Comparison of ENCODE assay signal across 8 mouse cellular contexts in genomic region chr4:122898313-122898712, GRCm38 (mm10). TPM values are rescaled to one million over a fixed set of nuclear protein-coding genes. Genes with fewer than 3 reads are reported as not detected.
DNase-seq lines count a peak whose midpoint lies in the region; TF ChIP-seq lines count a peak whose summit lies in the region.

No protein-coding gene starts in this region.

- peak; percentile 73 for TF ChIP-seq RAD21 in CH12.LX (IDR thresholded peaks at IDR 0.05; ENCODE audit: low read depth, low read length)

- H3K79me2 ChIP-seq in CH12.LX (replicated peaks; ENCODE audit: control insufficient read depth, extremely low read depth, insufficient read depth, poor library complexity, severe bottlenecking): no peaks in the 10 kb centered on the region

- no peak for TF ChIP-seq POLR2A in CH12.LX (IDR thresholded peaks at IDR 0.05; ENCODE audit: low read depth, low read length)
- TF ChIP-seq POLR2A in spleen, adult 2 months (IDR thresholded peaks at IDR 0.05; ENCODE audit: low read depth, low read length): no peak

- no peak for TF ChIP-seq EP300 in CH12.LX (IDR thresholded peaks at IDR 0.05; ENCODE audit: low read length)

- H3K4me2 ChIP-seq in CH12.LX (ENCODE audit: insufficient read depth, low read depth, poor library complexity, severe bottlenecking): no peak overlapping the region; the same call in 1 of the 2 replicates

- dilution Hi-C loops in CH12.LX (cut with MboI; ENCODE audit: extremely low pct_ligation_motif_present, extremely low pct_unique_long_range_greater_than_20kb, low sequenced_read_pairs): no loop called here

- H3K27ac ChIP-seq in CH12.LX (ENCODE audit: insufficient read depth, low read depth): no peak overlapping the region
- no peak overlapping the region for H3K27ac ChIP-seq in spleen, adult 2 months (ENCODE audit: insufficient read depth, low read length)

- peaks cover 1 to 9% of the 10 kb centered on the region in 2 experiments; a peak in 2 of 4 replicates for H3K4me1 ChIP-seq in CH12.LX (ENCODE audit: control insufficient read depth in 1 of 2, insufficient read depth in 2 of 2)
- no peaks in the 10 kb centered on the region; the same call in 1 of the 2 replicates for H3K4me1 ChIP-seq in spleen, adult 2 months (ENCODE audit: control insufficient read depth, insufficient read depth, insufficient read length)

- in situ Hi-C loops in CH12.LX (cut with MboI; ENCODE audit: low pct_ligation_motif_present, low pct_unique_long_range_greater_than_20kb, low sequenced_read_pairs): no loop called here

- no peak overlapping the region for H3K9ac ChIP-seq in CH12.LX (ENCODE audit: insufficient read depth, low read depth)

- peaks cover 4% of the 10 kb centered on the region for H3K9me3 ChIP-seq in CH12.LX (replicated peaks; ENCODE audit: low read length)

- H3K36me3 ChIP-seq in CH12.LX (replicated peaks in 1 of 2; ENCODE audit: control insufficient read depth in 1 of 2, insufficient read depth in 1 of 2, low read length in 1 of 2): no peaks in the 10 kb centered on the region
- no peaks in the 10 kb centered on the region for H3K36me3 ChIP-seq in spleen, adult 2 months (ENCODE audit: control insufficient read depth, insufficient read depth, low read length)

- no peak overlapping the region for H3K4me3 ChIP-seq in CH12.LX (replicated peaks in 1 of 3; ENCODE audit: low read depth in 2 of 3, low read length in 2 of 3, poor library complexity in 1 of 3)
- no peak overlapping the region for H3K4me3 ChIP-seq in spleen, adult 2 months (ENCODE audit: extremely low read depth, insufficient read depth, insufficient read length)

- DNase-seq in adrenal gland, adult (ENCODE audit: inconsistent age in 2 of 2, low spot score in 1 of 2): peak; percentile 42 to 86
- DNase-seq in adrenal gland, adult 8-10 months: no peak
- peak; percentile 87 for DNase-seq in CH12.LX (ENCODE audit: extremely low read depth)
- DNase-seq in cerebellum, postnatal 14 days: peak; percentile 81 to 82
- peak; percentile 28 for DNase-seq in gastrocnemius, postnatal 25 days
- peak; percentile 73 to 87 for DNase-seq in kidney, postnatal 36 days
- peak; percentile 87 for DNase-seq in lung, postnatal 36 days
- DNase-seq in spleen, adult 2 months (ENCODE audit: low read depth in 1 of 2, low spot score in 2 of 2): peak; percentile 73 to 74

- TF ChIP-seq CTCF in CH12.LX (conservative IDR thresholded peaks at IDR 0.05 in 1 of 2, IDR thresholded peaks at IDR 0.05 in 1 of 2; ENCODE audit: low read depth in 2 of 2, low read length in 2 of 2): peak in 1 of 2 experiments; percentile 91; a peak in 3 of 4 replicates
- TF ChIP-seq CTCF in spleen, adult 2 months (IDR thresholded peaks at IDR 0.05; ENCODE audit: extremely low read depth, insufficient read depth, insufficient read length, insufficient replicate concordance): peak; percentile 59; the same call in 1 of the 2 replicates

- 16% methylated on average over 5 of the region's 5 CpGs for WGBS in spleen, adult 2 months

- no peaks in the 10 kb centered on the region for H3K27me3 ChIP-seq in CH12.LX (replicated peaks)
- no peaks in the 10 kb centered on the region for H3K27me3 ChIP-seq in spleen, adult 2 months (ENCODE audit: control insufficient read depth, insufficient read depth, low read length)

TF ChIP-seq in CH12.LX, 34 proteins besides CTCF, POLR2A, EP300 and RAD21:
- TF ChIP-seq IRF4 (IDR thresholded peaks at IDR 0.05; ENCODE audit: low read depth, low read length) (0 out of 2 replicates have a peak, but pooled peaks have one; percentile 30), E2F4 (IDR thresholded peaks at IDR 0.05; ENCODE audit: insufficient replicate concordance, low read depth, low read length) (no peak), SIN3A (IDR thresholded peaks at IDR 0.05; ENCODE audit: low read length) (0 out of 2 replicates have a peak, but pooled peaks have one; percentile 46), ELF1 (IDR thresholded peaks at IDR 0.05; ENCODE audit: low read depth, low read length) (peak; percentile 82), MAX (IDR thresholded peaks at IDR 0.05; ENCODE audit: low read length) (no peak), NELFE (IDR thresholded peaks at IDR 0.05; ENCODE audit: low read depth, low read length) (no peak), PAX5 (IDR thresholded peaks at IDR 0.05; ENCODE audit: low read length) (no peak), TCF12 (IDR thresholded peaks at IDR 0.05; ENCODE audit: low read depth, low read length) (no peak), CHD2 (IDR thresholded peaks at IDR 0.05; ENCODE audit: low read length) (no peak), SMC3 (IDR thresholded peaks at IDR 0.05; ENCODE audit: low read depth, low read length) (peak; percentile 84), MAFK (IDR thresholded peaks at IDR 0.05; ENCODE audit: insufficient replicate concordance, low read length) (no peak; the same call in 1 of the 2 replicates), MYC (IDR thresholded peaks at IDR 0.05; ENCODE audit: low read depth, low read length) (peak; percentile 36; the same call in 1 of the 2 replicates), MEF2A (IDR thresholded peaks at IDR 0.05; ENCODE audit: borderline replicate concordance, low read depth, low read length) (peak; percentile 29; the same call in 1 of the 2 replicates), BHLHE40 (IDR thresholded peaks at IDR 0.05; ENCODE audit: low read depth, low read length) (no peak)
TF ChIP-seq in CH12.LX: peak in this region for 6.

RNA-seq across cellular contexts. Expression of gene Cap1, which starts 12.5 kb away (rescaled TPM):
- 100 to 1,000 TPM; 134 to 181 (median 168) TPM for total RNA-seq in adrenal gland, adult 8-10 months (2022)
- total RNA-seq in CH12.LX (2012; rRNA removed) (118 and 128 TPM in 2 replicates), CH12.LX (2014; rRNA removed) (159 TPM in 2 replicates)
- polyA plus RNA-seq in CH12.LX (2012; ENCODE audit: insufficient read length, low read depth): 163 and 195 TPM in 2 replicates
- total RNA-seq in gastrocnemius, postnatal 25 days (2021): 10 to 100 TPM; 20.5 to 24.6 TPM
- polyA plus RNA-seq in spleen, adult 2 months (2012; rRNA removed): 108 and 116 TPM in 2 replicates

Comparison
In these comparisons a context has a peak if more than half of its experiments do, and no peak if none do; other contexts are left out.
1. RNA of gene Cap1, which starts 12.5 kb away (total RNA-seq): 134 to 181 TPM in adrenal gland, adult 8-10 months and 118 to 159 TPM in CH12.LX; 20.5 to 24.6 TPM in gastrocnemius, postnatal 25 days; every median in the first group is over 4 times any median in the second.